Mouse (Mus musculus): Measurements from ENCODE around the gene Ddx39. TPM values are rescaled to one million over a fixed set of nuclear protein-coding genes. Genes with fewer than 3 reads are reported as not detected.

Gene Ddx39
- polyA plus RNA-seq, 1 experiment from 2014 or later = 114 TPM

DNA sequence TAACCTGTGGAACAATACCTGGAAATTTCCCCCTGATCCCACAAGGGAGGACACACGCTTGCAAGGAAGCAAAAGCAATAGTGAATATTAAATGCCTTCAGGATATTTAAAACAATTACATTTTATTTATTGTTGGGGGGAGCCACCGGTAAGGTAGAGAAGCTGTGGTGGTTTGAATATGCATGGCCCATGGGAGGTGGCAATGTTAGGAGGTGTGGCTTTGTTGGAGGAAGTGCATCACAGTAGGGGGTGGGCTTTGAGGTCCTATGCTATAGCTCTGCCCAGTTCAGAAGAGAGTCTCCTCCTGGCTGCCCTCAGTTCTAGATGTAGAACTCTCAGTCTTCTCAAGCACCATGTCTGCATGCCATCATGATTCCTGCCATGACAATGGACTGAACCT lies 49.7 kb downstream of the Ddx39 start:
- no peak overlapping the region for H3K27ac ChIP-seq (replicated peaks in 1 of 2; ENCODE audit: control insufficient read depth in 1 of 2, insufficient read depth in 1 of 2, low read depth in 2 of 2, low read length in 2 of 2)
- no peak overlapping the region for H3K4me3 ChIP-seq (ENCODE audit: control insufficient read depth in 1 of 2, insufficient read depth in 1 of 2, low read depth in 1 of 2, low read length in 2 of 2)
- H3K4me1 ChIP-seq (ENCODE audit: control insufficient read depth in 2 of 2, insufficient read depth in 2 of 2, low read length in 2 of 2) = peaks cover 0 to 2% of the 10 kb centered on the region in 2 experiments; a peak in 1 of 4 replicates
- WGBS = 79% methylated on average over 2 of the region's 2 CpGs
- H3K4me2 ChIP-seq (ENCODE audit: low read length) = no peak overlapping the region
- no peak overlapping the region for H3K9ac ChIP-seq (ENCODE audit: low read length)
- peaks cover 3% of the 10 kb centered on the region for H3K9me3 ChIP-seq (ENCODE audit: control insufficient read depth, low read length)
- H3K36me3 ChIP-seq (ENCODE audit: control insufficient read depth, insufficient read depth, low read length) = no peaks in the 10 kb centered on the region
- no peaks in the 10 kb centered on the region for H3K27me3 ChIP-seq (ENCODE audit: control insufficient read depth, insufficient read depth, low read length)
- no peak for ATAC-seq (ENCODE audit: insufficient number of reproducible peaks, insufficient read depth, low FRiP score, low read depth)

GRCm38 (mm10) chr8:83765663-83766062 lies 50.7 kb downstream of the Ddx39 start:
- no peaks in the 10 kb centered on the region for H3K36me3 ChIP-seq (ENCODE audit: control insufficient read depth, insufficient read depth, low read length)
- H3K9ac ChIP-seq (ENCODE audit: low read length) = no peak overlapping the region
- peaks cover 0 to 2% of the 10 kb centered on the region in 2 experiments; a peak in 1 of 4 replicates for H3K4me1 ChIP-seq (ENCODE audit: control insufficient read depth in 2 of 2, insufficient read depth in 2 of 2, low read length in 2 of 2)
- H3K4me3 ChIP-seq (ENCODE audit: control insufficient read depth in 1 of 2, insufficient read depth in 1 of 2, low read depth in 1 of 2, low read length in 2 of 2) = no peak overlapping the region
- no peak overlapping the region for H3K4me2 ChIP-seq (ENCODE audit: low read length)
- no peak overlapping the region for H3K27ac ChIP-seq (replicated peaks in 1 of 2; ENCODE audit: control insufficient read depth in 1 of 2, insufficient read depth in 1 of 2, low read depth in 2 of 2, low read length in 2 of 2)
- no peaks in the 10 kb centered on the region for H3K27me3 ChIP-seq (ENCODE audit: control insufficient read depth, insufficient read depth, low read length)
- H3K9me3 ChIP-seq (ENCODE audit: control insufficient read depth, low read length) = peaks cover 3% of the 10 kb centered on the region
- ATAC-seq (ENCODE audit: insufficient number of reproducible peaks, insufficient read depth, low FRiP score, low read depth) = no peak

- Histone ChIP-seq H3K36me3 (ENCODE audit: control insufficient read depth, insufficient read depth, low read length) (no peaks in the 10 kb centered on the region), H3K4me2 (ENCODE audit: low read length) (no peak overlapping the region), H3K4me3 (ENCODE audit: control insufficient read depth in 1 of 2, insufficient read depth in 1 of 2, low read depth in 1 of 2, low read length in 2 of 2) (no peak overlapping the region), H3K27ac (replicated peaks in 1 of 2; ENCODE audit: control insufficient read depth in 1 of 2, insufficient read depth in 1 of 2, low read depth in 2 of 2, low read length in 2 of 2) (no peak overlapping the region), H3K27me3 (ENCODE audit: control insufficient read depth, insufficient read depth, low read length) (no peaks in the 10 kb centered on the region), H3K9me3 (ENCODE audit: control insufficient read depth, low read length) (peaks cover 3% of the 10 kb centered on the region), H3K4me1 (ENCODE audit: control insufficient read depth in 2 of 2, insufficient read depth in 2 of 2, low read length in 2 of 2) (peaks cover 3% of the 10 kb centered on the region in 2 experiments; a peak in 3 of 4 replicates), H3K9ac (ENCODE audit: low read length) (no peak overlapping the region)
- WGBS = 87% methylated on average over 4 of the region's 4 CpGs
- no peak for ATAC-seq (ENCODE audit: insufficient number of reproducible peaks, insufficient read depth, low FRiP score, low read depth)
Observed at GRCm38 (mm10) chr8:83767442-83767841, 52.5 kb downstream of the Ddx39 start.

- peaks cover 3% of the 10 kb centered on the region for H3K9me3 ChIP-seq (ENCODE audit: control insufficient read depth, low read length)
- H3K36me3 ChIP-seq (ENCODE audit: control insufficient read depth, insufficient read depth, low read length) = no peaks in the 10 kb centered on the region
- peak overlapping the region in 1 of 2 experiments; percentile 22; a peak in 1 of 4 replicates for H3K27ac ChIP-seq (replicated peaks in 1 of 2; ENCODE audit: control insufficient read depth in 1 of 2, insufficient read depth in 1 of 2, low read depth in 2 of 2, low read length in 2 of 2)
- ATAC-seq (ENCODE audit: insufficient number of reproducible peaks, insufficient read depth, low FRiP score, low read depth) = no peak
- H3K4me3 ChIP-seq (ENCODE audit: control insufficient read depth in 1 of 2, insufficient read depth in 1 of 2, low read depth in 1 of 2, low read length in 2 of 2) = no peak overlapping the region
- H3K9ac ChIP-seq (ENCODE audit: low read length) = no peak overlapping the region
- WGBS = 46% methylated on average over 5 of the region's 5 CpGs
- no peak overlapping the region for H3K4me2 ChIP-seq (ENCODE audit: low read length)
- H3K27me3 ChIP-seq (ENCODE audit: control insufficient read depth, insufficient read depth, low read length) = no peaks in the 10 kb centered on the region
- peaks cover 7 to 13% of the 10 kb centered on the region in 2 experiments; a peak in 3 of 4 replicates for H3K4me1 ChIP-seq (ENCODE audit: control insufficient read depth in 2 of 2, insufficient read depth in 2 of 2, low read length in 2 of 2)
Observed at GRCm38 (mm10) chr8:83768526-83768925, 53.5 kb downstream of the Ddx39 start.

DNA sequence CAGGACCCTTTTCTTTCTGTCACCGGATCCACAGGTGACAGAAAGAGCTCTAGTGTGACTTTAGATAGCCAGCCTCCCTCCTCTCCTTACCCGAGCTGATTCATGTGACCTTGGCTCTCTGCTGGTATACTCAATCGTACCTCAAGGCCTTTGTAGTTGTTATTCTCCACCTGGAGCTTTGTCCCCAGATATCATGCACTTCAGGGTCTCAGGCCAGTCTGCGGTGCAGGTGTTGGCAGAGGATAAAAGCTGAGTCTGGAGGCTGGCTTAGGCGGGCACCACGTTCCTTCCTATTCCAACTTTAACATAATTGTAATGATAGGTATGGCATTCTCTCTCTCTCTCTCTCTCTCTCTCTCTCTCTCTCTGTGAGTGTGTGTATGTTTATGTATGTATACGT lies 54.7 kb downstream of the Ddx39 start:
- WGBS = 63% methylated on average over 7 of the region's 7 CpGs
- H3K4me1 ChIP-seq (ENCODE audit: control insufficient read depth in 2 of 2, insufficient read depth in 2 of 2, low read length in 2 of 2) = peaks cover 7 to 13% of the 10 kb centered on the region in 2 experiments; a peak in 3 of 4 replicates
- H3K36me3 ChIP-seq (ENCODE audit: control insufficient read depth, insufficient read depth, low read length) = no peaks in the 10 kb centered on the region
- no peaks in the 10 kb centered on the region for H3K27me3 ChIP-seq (ENCODE audit: control insufficient read depth, insufficient read depth, low read length)
- peaks cover 3% of the 10 kb centered on the region for H3K9me3 ChIP-seq (ENCODE audit: control insufficient read depth, low read length)
- no peak overlapping the region for H3K27ac ChIP-seq (replicated peaks in 1 of 2; ENCODE audit: control insufficient read depth in 1 of 2, insufficient read depth in 1 of 2, low read depth in 2 of 2, low read length in 2 of 2)
- H3K4me2 ChIP-seq (ENCODE audit: low read length) = no peak overlapping the region
- H3K9ac ChIP-seq (ENCODE audit: low read length) = no peak overlapping the region
- no peak for ATAC-seq (ENCODE audit: insufficient number of reproducible peaks, insufficient read depth, low FRiP score, low read depth)
- H3K4me3 ChIP-seq (ENCODE audit: control insufficient read depth in 1 of 2, insufficient read depth in 1 of 2, low read depth in 1 of 2, low read length in 2 of 2) = no peak overlapping the region

DNA sequence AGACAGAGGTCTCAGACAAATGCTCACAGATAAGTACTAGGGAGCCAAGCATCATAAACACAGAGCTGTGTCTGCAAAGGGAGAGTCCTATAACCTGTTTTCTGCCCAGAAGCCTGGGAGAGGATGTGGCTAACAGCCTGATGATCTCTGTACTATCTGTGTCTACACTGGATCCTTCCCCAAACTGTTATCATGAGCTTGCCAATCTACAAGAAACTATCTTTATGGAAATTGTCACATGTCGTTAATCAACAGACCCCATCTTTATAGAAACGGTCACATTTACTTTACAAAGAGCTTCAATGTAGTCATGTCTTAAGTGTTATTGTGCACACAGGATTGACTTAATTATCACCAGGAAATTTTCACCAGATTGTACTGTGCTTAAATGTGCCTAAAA lies 55.7 kb downstream of the Ddx39 start:
- Histone ChIP-seq H3K27ac (replicated peaks in 1 of 2; ENCODE audit: control insufficient read depth in 1 of 2, insufficient read depth in 1 of 2, low read depth in 2 of 2, low read length in 2 of 2) (no peak overlapping the region), H3K4me2 (ENCODE audit: low read length) (no peak overlapping the region), H3K36me3 (ENCODE audit: control insufficient read depth, insufficient read depth, low read length) (no peaks in the 10 kb centered on the region), H3K4me1 (ENCODE audit: control insufficient read depth in 2 of 2, insufficient read depth in 2 of 2, low read length in 2 of 2) (peaks cover 7 to 13% of the 10 kb centered on the region in 2 experiments; a peak in 3 of 4 replicates), H3K9me3 (ENCODE audit: control insufficient read depth, low read length) (peaks cover 3% of the 10 kb centered on the region), H3K27me3 (ENCODE audit: control insufficient read depth, insufficient read depth, low read length) (no peaks in the 10 kb centered on the region), H3K9ac (ENCODE audit: low read length) (no peak overlapping the region), H3K4me3 (ENCODE audit: control insufficient read depth in 1 of 2, insufficient read depth in 1 of 2, low read depth in 1 of 2, low read length in 2 of 2) (no peak overlapping the region)
- ATAC-seq (ENCODE audit: insufficient number of reproducible peaks, insufficient read depth, low FRiP score, low read depth) = no peak
- 80% methylated on average over 2 of the region's 2 CpGs for WGBS

GRCm38 (mm10) chr8:83771791-83772190 lies 56.8 kb downstream of the Ddx39 start:
- H3K4me1 ChIP-seq (ENCODE audit: control insufficient read depth in 2 of 2, insufficient read depth in 2 of 2, low read length in 2 of 2) = peaks cover 7 to 13% of the 10 kb centered on the region in 2 experiments; a peak in 3 of 4 replicates
- no peak overlapping the region for H3K4me2 ChIP-seq (ENCODE audit: low read length)
- H3K4me3 ChIP-seq (ENCODE audit: control insufficient read depth in 1 of 2, insufficient read depth in 1 of 2, low read depth in 1 of 2, low read length in 2 of 2) = no peak overlapping the region
- ATAC-seq (ENCODE audit: insufficient number of reproducible peaks, insufficient read depth, low FRiP score, low read depth) = no peak
- no peaks in the 10 kb centered on the region for H3K36me3 ChIP-seq (ENCODE audit: control insufficient read depth, insufficient read depth, low read length)
- H3K27me3 ChIP-seq (ENCODE audit: control insufficient read depth, insufficient read depth, low read length) = no peaks in the 10 kb centered on the region
- no peak overlapping the region for H3K9ac ChIP-seq (ENCODE audit: low read length)
- H3K9me3 ChIP-seq (ENCODE audit: control insufficient read depth, low read length) = peaks cover 2% of the 10 kb centered on the region
- H3K27ac ChIP-seq (replicated peaks in 1 of 2; ENCODE audit: control insufficient read depth in 1 of 2, insufficient read depth in 1 of 2, low read depth in 2 of 2, low read length in 2 of 2) = no peak overlapping the region
- WGBS = 57% methylated on average over 4 of the region's 4 CpGs
